8 mouse cellular contexts compared by ENCODE assay signal in the genomic region with DNA sequence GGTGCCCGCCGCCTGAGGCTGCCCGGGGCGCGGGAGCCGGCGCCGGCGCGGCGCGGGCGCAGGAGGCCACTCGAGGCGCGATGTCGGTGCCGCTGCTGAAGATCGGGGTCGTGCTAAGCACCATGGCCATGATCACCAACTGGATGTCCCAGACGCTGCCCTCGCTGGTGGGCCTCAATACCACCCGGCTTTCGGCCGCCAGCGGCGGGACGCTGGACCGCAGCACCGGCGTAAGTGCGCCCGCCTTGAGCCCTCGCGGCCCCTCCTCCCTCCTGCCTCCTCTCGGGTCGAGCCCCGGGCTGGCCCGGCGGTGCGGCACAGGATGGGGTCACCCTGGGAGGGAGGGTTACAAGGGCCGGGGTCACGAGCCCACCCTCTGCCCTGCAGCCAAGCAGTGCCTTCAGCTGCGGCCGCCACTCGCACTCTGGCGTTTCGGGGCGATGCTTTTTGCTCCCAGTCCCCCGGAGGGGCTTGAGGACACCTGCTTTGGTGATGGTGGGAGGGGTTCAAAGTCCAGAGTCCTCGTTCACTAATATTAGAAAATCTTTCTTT. TPM values are rescaled to one million over a fixed set of nuclear protein-coding genes. Genes with fewer than 3 reads are reported as not detected.
DNase-seq lines count a peak whose midpoint lies in the region; ATAC-seq and TF ChIP-seq lines count a peak whose summit lies in the region.

No protein-coding gene starts in this region.

- H3K36me3 ChIP-seq in midbrain, embryonic 15.5 days (replicated peaks) = no peaks in the 10 kb centered on the region

- peak overlapping the region; percentile 88 for H3K4me3 ChIP-seq in left cerebral cortex, adult 2 months
- peak overlapping the region; percentile 57 for H3K4me3 ChIP-seq in midbrain, embryonic 15.5 days

- H3K9me3 ChIP-seq in midbrain, embryonic 15.5 days = no peaks in the 10 kb centered on the region

- no peaks in the 10 kb centered on the region for H3K27me3 ChIP-seq in midbrain, embryonic 15.5 days (replicated peaks)

- peak overlapping the region; percentile 84 for H3K9ac ChIP-seq in midbrain, embryonic 15.5 days

- intact Hi-C loops in left cerebral cortex, adult 2 months (cut with DNase I) = loop anchor here (1.0 to 5.0 kb wide), 4 partner anchors 71 to 169 kb away; no protein-coding TSS in a partner anchor
- intact Hi-C loops in left cerebral cortex, postnatal 25 days (cut with DNase I) = loop anchor here (1.0 kb wide), 1 partner anchor 214 kb away; no protein-coding TSS in a partner anchor

- DNase-seq in left cerebral cortex, adult 2 months (ENCODE audit: extremely low spot score in 1 of 2, low spot score in 2 of 2) = no peak
- no peak for DNase-seq in left cerebral cortex, postnatal 25 days (ENCODE audit: low spot score in 2 of 2)
- DNase-seq in cerebellum, adult 9-10 months = peak; percentile 65
- peak; percentile 9 for DNase-seq in heart, adult 8-10 months (ENCODE audit: low spot score)
- peak; percentile 33 for DNase-seq in kidney, postnatal 14 days

- ATAC-seq in midbrain, embryonic 15.5 days (replicated peaks) = peak; percentile 12; the same call in 1 of the 2 replicates
- no peak for ATAC-seq in erythroid progenitor cell, adult 5-6 weeks (replicated peaks; ENCODE audit: low FRiP score, poor library complexity, severe bottlenecking)
- no peak for ATAC-seq in CD4-positive, CD25-positive, alpha-beta regulatory T cell, adult 4 months

- under 1% methylated on average over 46 of the region's 51 CpGs for WGBS in midbrain, embryonic 15.5 days

- peaks cover 61% of the 10 kb centered on the region for H3K4me1 ChIP-seq in midbrain, embryonic 15.5 days

- TF ChIP-seq CTCF in left cerebral cortex, adult 2 months (IDR thresholded peaks at IDR 0.05) = no peak

- peak overlapping the region; percentile 95 for H3K4me2 ChIP-seq in midbrain, embryonic 15.5 days

- H3K27ac ChIP-seq in left cerebral cortex, adult 2 months = peak overlapping the region; percentile 91
- peak overlapping the region; percentile 72 for H3K27ac ChIP-seq in midbrain, embryonic 15.5 days

RNA-seq across cellular contexts. Expression of a gene that starts 13.2 kb away (rescaled TPM):
- total RNA-seq in left cerebral cortex, adult 2 months (2021) = 1,000 to 10,000 TPM; 1,521 to 1,595 TPM
- 1,000 to 10,000 TPM; 1,581 to 1,689 TPM for total RNA-seq in left cerebral cortex, postnatal 25 days (2021)
- total RNA-seq in heart, adult 8-10 months (2022) = 10 to 100 TPM in 3 of 4 experiments, 1 to 10 TPM in 1; 7.3 to 10.8 (median 10.6) TPM
- 322 and 328 TPM in 2 replicates for polyA plus RNA-seq in midbrain, embryonic 15.5 days (2015; fragmentation: Nextera tagmentation; extraction: Ambion mirVana)
- 5.0 and 7.1 TPM in 2 replicates for total RNA-seq in erythroid progenitor cell, adult 5-6 weeks (2015; ENCODE audit: low replicate concordance)
- total RNA-seq in erythroid progenitor cell, adult 5-6 weeks (2017; ENCODE audit: low replicate concordance) = 1.8 TPM in 1 of 2 replicates, not detected in the other
- not detected for polyA plus RNA-seq in CD4-positive, CD25-positive, alpha-beta regulatory T cell, adult 4 months (2017; shearing (Covaris generic))

Comparison
In these comparisons a context has a peak if more than half of its experiments do, and no peak if none do; other contexts are left out.
1. DNase-seq: peak in cerebellum, adult 9-10 months (single experiment), heart, adult 8-10 months (single experiment) and kidney, postnatal 14 days (single experiment); none in left cerebral cortex, adult 2 months (0 of 2) and left cerebral cortex, postnatal 25 days (0 of 2).
2. RNA of a gene that starts 13.2 kb away (total RNA-seq): 1,581 to 1,689 TPM in left cerebral cortex, postnatal 25 days and 1,521 to 1,595 TPM in left cerebral cortex, adult 2 months; 7.3 to 10.8 TPM in heart, adult 8-10 months and 1.8 to 7.1 TPM in erythroid progenitor cell, adult 5-6 weeks; every median in the first group is over 100 times any median in the second.